7 mouse cellular contexts compared by ENCODE assay signal in the genomic region with DNA sequence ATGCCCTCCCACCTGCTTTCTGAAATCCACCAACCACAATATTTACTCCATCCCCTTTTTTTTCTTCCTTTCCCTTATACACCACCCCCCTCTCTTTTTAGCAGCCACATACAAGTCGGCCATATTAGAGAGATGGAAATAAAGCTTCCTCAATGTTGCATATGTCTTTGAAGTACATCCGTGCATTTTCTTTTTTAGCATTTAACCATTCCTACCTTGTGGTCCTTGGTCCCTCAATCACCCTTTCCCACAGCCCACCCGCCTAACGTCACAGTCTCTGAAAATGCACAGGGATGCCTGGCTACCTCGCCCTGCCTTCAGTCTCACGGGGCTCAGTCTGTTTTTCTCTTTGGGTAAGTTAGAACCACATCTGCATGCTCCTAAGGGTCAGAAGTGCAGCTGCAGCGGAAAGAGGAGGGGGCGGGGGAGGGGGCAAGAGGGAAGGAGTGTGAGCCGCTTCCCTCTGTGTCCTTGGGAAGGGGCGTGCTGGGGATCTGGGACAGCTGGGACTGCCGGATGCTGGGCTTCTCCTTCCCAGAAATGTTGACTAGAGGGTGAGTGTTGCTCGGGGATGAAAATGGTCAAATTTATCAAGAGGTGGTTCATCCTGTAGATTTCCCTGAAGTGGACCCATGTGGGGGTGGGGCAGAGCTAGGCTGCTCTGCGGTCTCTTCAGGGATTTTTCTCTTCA. TPM values are rescaled to one million over a fixed set of nuclear protein-coding genes. Genes with fewer than 3 reads are reported as not detected.
DNase-seq lines count a peak whose midpoint lies in the region; ATAC-seq lines count a peak whose summit lies in the region.

Scn2b (plus strand) TSS at position 42 of the 691 bp plus-strand sequence.

- no peaks in the 10 kb centered on the region for H3K9me3 ChIP-seq in forebrain, embryonic 10.5 days
- H3K9me3 ChIP-seq in neural tube, embryonic 15.5 days (replicated peaks), result no peaks in the 10 kb centered on the region

- peak within 1 kb of the TSS; percentile 89 for H3K27ac ChIP-seq in forebrain, embryonic 10.5 days
- H3K27ac ChIP-seq in neural tube, embryonic 15.5 days (replicated peaks), result peak within 1 kb of the TSS; percentile 92

- H3K27me3 ChIP-seq in forebrain, embryonic 10.5 days (ENCODE audit: poor library complexity, severe bottlenecking), result peaks cover 77% of the 10 kb centered on the region
- H3K27me3 ChIP-seq in neural tube, embryonic 15.5 days (replicated peaks), result 0 out of 2 replicates have a peak, but pooled peaks cover 5% of the 10 kb centered on the region

- intact Hi-C loops in left cerebral cortex, postnatal 25 days (cut with DNase I), result no loop called here

- peak within 1 kb of the TSS; percentile 69 for H3K4me3 ChIP-seq in forebrain, embryonic 10.5 days
- H3K4me3 ChIP-seq in neural tube, embryonic 15.5 days (replicated peaks), result peak within 1 kb of the TSS; percentile 72

- under 1% methylated on average over 13 of the region's 13 CpGs for WGBS in forebrain, embryonic 10.5 days
- WGBS in neural tube, embryonic 15.5 days, result 2% methylated on average over 13 of the region's 13 CpGs

- H3K4me1 ChIP-seq in forebrain, embryonic 10.5 days, result peaks cover 44% of the 10 kb centered on the region
- peaks cover 54% of the 10 kb centered on the region for H3K4me1 ChIP-seq in neural tube, embryonic 15.5 days

- H3K4me2 ChIP-seq in neural tube, embryonic 15.5 days, result peak within 1 kb of the TSS; percentile 76

- peak; percentile 67; the same call in 1 of the 2 replicates for ATAC-seq in neural tube, embryonic 15.5 days (ENCODE audit: low FRiP score)

- peak in 1 of 2 experiments; percentile 19 for DNase-seq in layer of hippocampus, adult 8-10 months (ENCODE audit: low spot score in 2 of 2)
- DNase-seq in layer of hippocampus, adult 11-12 months (ENCODE audit: low spot score), result no peak
- DNase-seq in cerebellum, adult 9-10 months, result peak; percentile 86
- no peak for DNase-seq in forebrain, embryonic 10.5 days (ENCODE audit: extremely low spot score, low spot score)
- DNase-seq in left cerebral cortex, postnatal 25 days (ENCODE audit: low spot score in 2 of 2), result peak in 1 of 2 experiments; percentile 55
- no peak for DNase-seq in urinary bladder, postnatal 4 days (ENCODE audit: low spot score in 2 of 2)

- H3K9ac ChIP-seq in neural tube, embryonic 15.5 days (replicated peaks), result peak within 1 kb of the TSS; percentile 80

- H3K36me3 ChIP-seq in forebrain, embryonic 10.5 days (replicated peaks), result no peaks in the 10 kb centered on the region
- no peaks in the 10 kb centered on the region for H3K36me3 ChIP-seq in neural tube, embryonic 15.5 days

RNA-seq across cellular contexts. Expression of gene Scn2b, which starts in this region (rescaled TPM):
- total RNA-seq in layer of hippocampus, adult 8-10 months (2022), result 100 to 1,000 TPM; 209 to 270 (median 239) TPM
- 3.6 and 4.5 TPM in 2 replicates for polyA plus RNA-seq in forebrain, embryonic 10.5 days (2016; fragmentation: Nextera tagmentation; extraction: Ambion mirVana)
- total RNA-seq in left cerebral cortex, postnatal 25 days (2021), result 100 to 1,000 TPM; 245 to 264 TPM
- polyA plus RNA-seq in neural tube, embryonic 15.5 days (2015; fragmentation: Nextera tagmentation; extraction: Ambion mirVana), result 11.9 and 12.0 TPM in 2 replicates
